Mouse (Mus musculus) cortical plate, adult 2 months (tissue): ENCODE results near the gene Hoxc5. TPM values are rescaled to one million over a fixed set of nuclear protein-coding genes. Genes with fewer than 3 reads are reported as not detected.

ENCODE experiments used
- H3K27ac ChIP-seq: fragments of 200-500 bp; 2 replicates; pipeline ENCODE4 v1.5.1; 2012; ENCODE audit warnings: low read length, control low read depth, inconsistent platforms; ENCODE audit not compliant: insufficient read depth
- H3K4me1 ChIP-seq: fragments of 200-500 bp; 2 replicates; pipeline ENCODE4 v1.6.1; 2011; ENCODE audit warnings: low read length; ENCODE audit not compliant: control insufficient read depth, insufficient read depth
- H3K4me3 ChIP-seq: fragments of 200-500 bp; 2 replicates; pipeline ENCODE4 v1.5.1; 2011; ENCODE audit warnings: mild to moderate bottlenecking, low read length, control low read depth; ENCODE audit not compliant: insufficient read depth
- CTCF ChIP-seq: fragments of 200-500 bp; IDR thresholded peaks from 2 replicates; pipeline ENCODE4 v1.5.1; 2011; ENCODE audit warnings: mild to moderate bottlenecking, control low read depth, low read length; ENCODE audit not compliant: insufficient read depth; ENCODE audit errors: extremely low read depth
- POLR2A ChIP-seq: fragments of 200-500 bp; IDR thresholded peaks from 2 replicates; pipeline ENCODE4 v1.6.1; 2011; ENCODE audit warnings: mild to moderate bottlenecking, low read length, control low read depth; ENCODE audit not compliant: insufficient read depth; ENCODE audit errors: extremely low read depth
- polyA plus RNA-seq: library from polyadenylated mRNA; depleted of rRNA; stranded (reverse); fragments of >200 nt; gene quantifications from 2 replicates; pipeline ENCODE4 v1.2.3, GENCODE M21; 2012

Gene Hoxc5
- polyA plus RNA-seq, 1 experiment: not detected

- Histone ChIP-seq H3K4me1 (no peaks in the 10 kb centered on the region), H3K27ac (no peak overlapping the region), H3K4me3 (no peak overlapping the region)
- TF ChIP-seq POLR2A: no peak
- TF ChIP-seq CTCF: no peak
These were observed 21.8 kb upstream of the Hoxc5 start for GRCm38 (mm10) chr15:102945185-102946077.

- Histone ChIP-seq H3K4me1 (no peaks in the 10 kb centered on the region), H3K4me3 (no peak overlapping the region), H3K27ac (no peak overlapping the region)
- TF ChIP-seq CTCF (no peak), POLR2A (no peak)
These were observed 20.0 kb upstream of the Hoxc5 start for GRCm38 (mm10) chr15:102947276-102947675.

GRCm38 (mm10) chr15:102948842-102949241 is 18.4 kb upstream of the Hoxc5 start:
- no peaks in the 10 kb centered on the region for H3K4me1 ChIP-seq

GRCm38 (mm10) chr15:102949696-102950095 is 17.5 kb upstream of the Hoxc5 start:
- no peak overlapping the region for H3K27ac ChIP-seq
- no peaks in the 10 kb centered on the region for H3K4me1 ChIP-seq
- H3K4me3 ChIP-seq: no peak overlapping the region
- TF ChIP-seq POLR2A: no peak
- TF ChIP-seq CTCF: no peak

More at GRCm38 (mm10) chr15:102948842-102949241, 18.4 kb upstream of the Hoxc5 start:
- TF ChIP-seq CTCF (no peak), POLR2A (no peak)
- H3K4me3 ChIP-seq: no peak overlapping the region
- H3K27ac ChIP-seq: no peak overlapping the region

GRCm38 (mm10) chr15:102950877-102951276 is 16.4 kb upstream of the Hoxc5 start:
- no peak overlapping the region for H3K27ac ChIP-seq
- no peak overlapping the region for H3K4me3 ChIP-seq

GRCm38 (mm10) chr15:102953561-102953960 is 13.7 kb upstream of the Hoxc5 start:
- no peak for TF ChIP-seq CTCF
- no peak for TF ChIP-seq POLR2A
- Histone ChIP-seq H3K4me1 (no peaks in the 10 kb centered on the region), H3K27ac (no peak overlapping the region), H3K4me3 (no peak overlapping the region)

More at GRCm38 (mm10) chr15:102950877-102951276, 16.4 kb upstream of the Hoxc5 start:
- no peak for TF ChIP-seq POLR2A
- no peak for TF ChIP-seq CTCF
- no peaks in the 10 kb centered on the region for H3K4me1 ChIP-seq

GRCm38 (mm10) chr15:102954192-102955006 is 12.8 kb upstream of the Hoxc5 start, which contains the start of gene Hoxc11:
Hoxc11 (plus strand) TSS chr15:102954427.
- TF ChIP-seq CTCF: no peak
- Histone ChIP-seq H3K4me3 (no peak within 1 kb of the TSS), H3K27ac (no peak within 1 kb of the TSS), H3K4me1 (no peaks in the 10 kb centered on the region)

- Histone ChIP-seq H3K4me3 (no peak overlapping the region), H3K4me1 (no peaks in the 10 kb centered on the region), H3K27ac (no peak overlapping the region)
- TF ChIP-seq CTCF: no peak
These were observed 12.2 kb upstream of the Hoxc5 start for GRCm38 (mm10) chr15:102955007-102955382.

- Histone ChIP-seq H3K4me1 (no peaks in the 10 kb centered on the region), H3K27ac (no peak overlapping the region), H3K4me3 (no peak overlapping the region)
- no peak for TF ChIP-seq POLR2A
- TF ChIP-seq CTCF: no peak
These were observed 11.2 kb upstream of the Hoxc5 start for GRCm38 (mm10) chr15:102955833-102956640.
